Comparison of ENCODE assay signal across 26 mouse cellular contexts in the genomic region with DNA sequence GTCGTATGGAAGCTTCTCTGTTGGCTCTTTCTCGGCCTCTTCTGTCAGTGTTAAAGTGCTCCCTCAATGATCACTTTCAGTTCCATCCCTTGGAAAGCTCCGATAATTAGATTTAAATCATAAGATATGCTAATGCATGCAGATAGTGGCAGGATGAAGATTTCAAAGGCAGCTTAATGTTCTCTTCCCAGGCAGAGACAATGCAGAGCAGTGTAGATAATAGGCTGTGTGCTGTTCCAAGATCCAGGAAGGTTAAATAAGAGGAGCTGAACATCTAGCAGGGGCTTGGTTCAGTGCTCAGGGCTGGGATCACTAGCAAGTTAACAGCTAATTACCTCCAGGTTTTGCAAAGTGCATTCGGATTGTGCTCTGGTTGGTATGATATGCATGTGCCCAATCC.
DNase-seq lines count a peak whose midpoint lies in the region; ATAC-seq lines count a peak whose summit lies in the region.
"Had no signal": no experiment of that assay in that cellular context is flagged by ENCODE, and none has a peak within 500 bp of the region (broad histone marks: within the 10 kb centered on the region; RNA-seq: fewer than 3 reads in every experiment).

No protein-coding gene starts in this region.

- 0 out of 2 replicates have a peak, but pooled peaks have one; percentile 54 for ATAC-seq in forebrain, embryonic 14.5 days
- ATAC-seq in forebrain, embryonic 11.5 days (replicated peaks; ENCODE audit: low FRiP score) = no peak
- peak; percentile 81 for ATAC-seq in forebrain, embryonic 16.5 days
- ATAC-seq: hindbrain, postnatal 0 days; inflammation-experienced regulatory T-cells, adult 6 months; intestine, embryonic 16.5 days; Patski had no signal

- 27% methylated on average over 4 of the region's 4 CpGs for WGBS in forebrain, embryonic 14.5 days
- WGBS in forebrain, embryonic 11.5 days = 56% methylated on average over 4 of the region's 4 CpGs
- 38% methylated on average over 4 of the region's 4 CpGs for WGBS in forebrain, embryonic 16.5 days

- no peak overlapping the region for H3K4me2 ChIP-seq in forebrain, embryonic 14.5 days (ENCODE audit: low read length)
- no peak overlapping the region for H3K4me2 ChIP-seq in forebrain, embryonic 11.5 days (ENCODE audit: low read depth, low read length, severe bottlenecking)
- H3K4me2 ChIP-seq in forebrain, embryonic 16.5 days (ENCODE audit: low read length) = no peak overlapping the region
- H3K4me2 ChIP-seq: embryonic facial prominence, embryonic 13.5 days; heart, embryonic 11.5 days; hindbrain, embryonic 12.5 days had no signal

- H3K27ac ChIP-seq in forebrain, embryonic 14.5 days (ENCODE audit: low read depth, low read length) = 0 out of 2 replicates have a peak overlapping the region, but pooled peaks have one; percentile 11
- H3K27ac ChIP-seq in forebrain, embryonic 11.5 days (ENCODE audit: low read depth, low read length) = no peak overlapping the region
- peak overlapping the region; percentile 65 for H3K27ac ChIP-seq in forebrain, embryonic 16.5 days (ENCODE audit: low read length)
- H3K27ac ChIP-seq: embryonic facial prominence, embryonic 10.5 days; embryonic facial prominence, embryonic 13.5 days; gastrocnemius, adult 2 months; hindbrain, embryonic 12.5 days; hindbrain, postnatal 0 days had no signal

- peaks cover 22% of the 10 kb centered on the region for H3K4me1 ChIP-seq in forebrain, embryonic 14.5 days (ENCODE audit: control insufficient read depth, insufficient read depth, low read length)
- no peaks in the 10 kb centered on the region for H3K4me1 ChIP-seq in forebrain, embryonic 11.5 days (replicated peaks; ENCODE audit: control insufficient read depth, insufficient read depth, low read length)
- H3K4me1 ChIP-seq in forebrain, embryonic 16.5 days (replicated peaks; ENCODE audit: control insufficient read depth, insufficient read depth, low read length) = peaks cover 17% of the 10 kb centered on the region
- H3K4me1 ChIP-seq: embryonic facial prominence, embryonic 10.5 days; embryonic facial prominence, embryonic 13.5 days; hindbrain, embryonic 12.5 days had no signal

- peak; percentile 47 for DNase-seq in forebrain, embryonic 14.5 days (ENCODE audit: low spot score)
- DNase-seq in forebrain, embryonic 11.5 days (ENCODE audit: low spot score) = no peak
- peak; percentile 43 for DNase-seq in brain, adult 2 months (ENCODE audit: low read depth, low spot score)
- no peak for DNase-seq in spleen, postnatal 4 days (ENCODE audit: low spot score in 2 of 2)
- DNase-seq in layer of hippocampus, postnatal 25 days (ENCODE audit: extremely low spot score in 1 of 2, low spot score in 1 of 2) = no peak
- DNase-seq: adrenal gland, postnatal 10 days; adrenal gland, postnatal 36 days; B cell, adult 2 months; cerebellum, adult 11-12 months; cerebellum, adult 8-10 months; cerebellum, postnatal 36 days; embryo, embryonic 11 days; gastrocnemius, adult 2 months; gastrocnemius, postnatal 14 days; heart, adult 11 months had no signal

- H3K9me3 ChIP-seq in forebrain, embryonic 14.5 days (replicated peaks; ENCODE audit: control insufficient read depth, low read length) = no peaks in the 10 kb centered on the region
- no peaks in the 10 kb centered on the region for H3K9me3 ChIP-seq in forebrain, embryonic 11.5 days (ENCODE audit: control insufficient read depth, low read length)
- no peaks in the 10 kb centered on the region for H3K9me3 ChIP-seq in forebrain, embryonic 16.5 days (ENCODE audit: control insufficient read depth, low read length)
- H3K9me3 ChIP-seq: embryonic facial prominence, embryonic 10.5 days; embryonic facial prominence, embryonic 13.5 days; G1E; hindbrain, embryonic 12.5 days had no signal

- H3K9ac ChIP-seq in forebrain, embryonic 14.5 days (ENCODE audit: low read length) = no peak overlapping the region
- no peak overlapping the region for H3K9ac ChIP-seq in forebrain, embryonic 11.5 days (ENCODE audit: low read length)
- H3K9ac ChIP-seq in forebrain, embryonic 16.5 days (replicated peaks; ENCODE audit: low read depth, low read length) = no peak overlapping the region
- H3K9ac ChIP-seq: embryonic facial prominence, embryonic 13.5 days; hindbrain, embryonic 12.5 days had no signal

- H3K27me3 ChIP-seq in forebrain, embryonic 14.5 days (replicated peaks; ENCODE audit: control insufficient read depth, insufficient read depth, low read length) = peaks cover 4% of the 10 kb centered on the region; the same call in 1 of the 2 replicates
- no peaks in the 10 kb centered on the region for H3K27me3 ChIP-seq in forebrain, embryonic 11.5 days (ENCODE audit: control insufficient read depth, insufficient read depth, low read length)
- no peaks in the 10 kb centered on the region; the same call in 1 of the 2 replicates for H3K27me3 ChIP-seq in forebrain, embryonic 16.5 days (replicated peaks; ENCODE audit: control insufficient read depth, insufficient read depth, low read length)
- H3K27me3 ChIP-seq: embryonic facial prominence, embryonic 13.5 days had no signal

- no peaks in the 10 kb centered on the region for H3K36me3 ChIP-seq in forebrain, embryonic 14.5 days (ENCODE audit: control insufficient read depth, insufficient read depth, low read length)
- no peaks in the 10 kb centered on the region for H3K36me3 ChIP-seq in forebrain, embryonic 11.5 days (ENCODE audit: control insufficient read depth, insufficient read depth, low read length)
- H3K36me3 ChIP-seq in forebrain, embryonic 16.5 days (ENCODE audit: control insufficient read depth, insufficient read depth) = no peaks in the 10 kb centered on the region
- H3K36me3 ChIP-seq: embryonic facial prominence, embryonic 10.5 days; embryonic facial prominence, embryonic 13.5 days; G1E; hindbrain, embryonic 12.5 days had no signal

- H3K4me3 ChIP-seq in forebrain, embryonic 14.5 days (ENCODE audit: low read depth, low read length) = no peak overlapping the region
- no peak overlapping the region for H3K4me3 ChIP-seq in forebrain, embryonic 11.5 days (ENCODE audit: low read depth, low read length)
- no peak overlapping the region for H3K4me3 ChIP-seq in forebrain, embryonic 16.5 days (replicated peaks; ENCODE audit: low read length)
- H3K4me3 ChIP-seq: embryonic facial prominence, embryonic 10.5 days; embryonic facial prominence, embryonic 13.5 days; erythroblast, embryonic 14.5 days; gastrocnemius, adult 2 months; hindbrain, embryonic 12.5 days had no signal

Comparison
In these comparisons a context has a peak if more than half of its experiments do, and no peak if none do; other contexts are left out.
1. DNase-seq: peak in forebrain, embryonic 14.5 days (single experiment) and brain, adult 2 months (single experiment); none in forebrain, embryonic 11.5 days (single experiment), spleen, postnatal 4 days (0 of 2) and layer of hippocampus, postnatal 25 days (0 of 2).